ENCODE assay signal across 16 mouse cellular contexts in genomic region chr16:30543386-30543785, GRCm38 (mm10). TPM values are rescaled to one million over a fixed set of nuclear protein-coding genes. Genes with fewer than 3 reads are reported as not detected.
"Had no signal": no experiment of that assay in that cellular context is flagged by ENCODE, and none has a peak within 500 bp of the region (broad histone marks: within the 10 kb centered on the region; RNA-seq: fewer than 3 reads in every experiment).

No protein-coding gene starts in this region.

- H3K9ac ChIP-seq: neural tube, embryonic 15.5 days; stomach, embryonic 15.5 days had no signal

- H3K36me3 ChIP-seq: stomach, embryonic 15.5 days had no signal

- H3K27me3 ChIP-seq: neural tube, embryonic 15.5 days; stomach, embryonic 15.5 days had no signal

- DNase-seq: retina, postnatal 1 day; right cerebral cortex, adult 18-20 months; right cerebral cortex, postnatal 14 days; right cerebral cortex, postnatal 25 days; right cerebral cortex, postnatal 4 days; spleen, adult 18-20 months; thymus, adult 18-20 months; thymus, adult 2 months; thymus, postnatal 14 days; thymus, postnatal 25 days; thymus, postnatal 36 days; thymus, postnatal 4 days had no signal

- H3K27ac ChIP-seq: neural tube, embryonic 15.5 days; stomach, embryonic 15.5 days; stomach, postnatal 0 days had no signal

- H3K4me2 ChIP-seq: neural tube, embryonic 15.5 days; stomach, embryonic 15.5 days had no signal

- H3K4me1 ChIP-seq: stomach, embryonic 15.5 days had no signal

- H3K4me3 ChIP-seq: neural tube, embryonic 15.5 days; stomach, embryonic 15.5 days had no signal

- H3K9me3 ChIP-seq: neural tube, embryonic 15.5 days; stomach, embryonic 15.5 days had no signal

RNA-seq across cellular contexts. Expression of gene Tmem44, which starts 7.3 kb away (rescaled TPM):
- total RNA-seq: neutrophil, adult 5-6 weeks had no signal
